Mouse (Mus musculus): Measurements from ENCODE around the gene Dbt.

- no peak for TF ChIP-seq GATA1 (IDR thresholded peaks at IDR 0.05; ENCODE audit: borderline replicate concordance, low read length)
- no peak for TF ChIP-seq FLI1 (IDR thresholded peaks at IDR 0.05; ENCODE audit: low read length)
These were observed 17.2 kb upstream of the Dbt start for GRCm38 (mm10) chr3:116495671-116496070.

Data from megakaryocyte, embryonic 14.5 days (primary cell).